Mouse (Mus musculus): Measurements from ENCODE around the gene Pkib.

Pkib gene

DNA sequence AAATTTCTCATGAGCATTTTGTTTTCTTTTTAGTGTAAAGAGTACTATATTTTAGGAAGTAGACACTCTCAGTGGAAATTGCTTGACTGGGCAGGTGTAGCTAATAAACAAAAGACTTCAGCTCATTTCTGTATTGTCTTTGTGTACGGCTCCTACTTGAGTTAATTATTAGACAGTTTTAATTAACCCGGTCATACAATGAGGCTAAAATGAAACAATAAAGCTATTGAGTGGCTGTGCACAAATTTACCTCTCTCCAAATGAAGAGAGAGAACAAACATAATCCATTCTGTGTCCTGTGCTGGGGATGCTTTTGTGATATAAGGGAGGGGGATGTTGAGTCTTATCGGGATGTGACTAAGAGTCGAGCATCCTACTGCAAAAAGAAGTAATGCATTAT is 109.0 kb downstream of the Pkib start:
- DNase-seq (ENCODE audit: low spot score): no peak

DNA sequence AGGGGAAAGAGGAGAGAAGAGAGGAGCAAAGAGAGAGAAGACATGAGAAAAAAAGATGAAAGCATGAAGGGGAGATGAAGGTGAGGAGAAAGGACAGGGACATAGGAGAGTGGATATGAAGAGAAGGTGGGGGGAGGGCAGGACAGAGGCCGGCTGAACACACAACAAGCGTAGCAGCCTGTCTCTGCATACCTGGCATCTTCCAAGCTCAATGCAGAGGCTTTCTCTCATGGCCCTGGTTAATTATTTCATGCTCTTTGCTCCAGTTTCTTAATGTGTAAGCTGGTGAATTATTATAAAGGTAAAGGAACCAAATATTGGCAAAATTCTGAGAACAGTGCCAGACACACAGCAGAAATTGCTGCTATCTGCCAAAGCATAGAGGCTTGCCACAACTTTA is 109.6 kb downstream of the Pkib start:
- DNase-seq (ENCODE audit: low spot score): no peak

DNA sequence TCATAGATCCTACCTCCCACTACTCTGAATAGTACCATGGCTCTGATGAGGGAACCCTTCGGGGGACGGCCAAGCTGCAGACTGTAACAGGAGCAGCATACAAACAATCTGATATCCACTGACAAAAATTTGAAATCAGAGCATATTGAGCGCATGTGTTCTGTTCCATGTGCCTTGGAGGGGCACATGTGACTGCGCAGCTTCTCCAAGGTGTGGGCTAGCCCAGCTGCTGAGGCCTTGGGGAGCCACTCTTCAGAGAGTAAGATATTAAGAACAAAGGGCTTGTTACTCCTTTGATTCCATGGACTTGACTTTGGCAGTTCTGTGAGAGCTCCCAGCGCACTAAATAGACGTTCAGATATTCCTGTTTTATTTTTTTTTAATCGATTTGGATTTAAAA is 111.3 kb downstream of the Pkib start:
- no peak for DNase-seq (ENCODE audit: low spot score)

DNA sequence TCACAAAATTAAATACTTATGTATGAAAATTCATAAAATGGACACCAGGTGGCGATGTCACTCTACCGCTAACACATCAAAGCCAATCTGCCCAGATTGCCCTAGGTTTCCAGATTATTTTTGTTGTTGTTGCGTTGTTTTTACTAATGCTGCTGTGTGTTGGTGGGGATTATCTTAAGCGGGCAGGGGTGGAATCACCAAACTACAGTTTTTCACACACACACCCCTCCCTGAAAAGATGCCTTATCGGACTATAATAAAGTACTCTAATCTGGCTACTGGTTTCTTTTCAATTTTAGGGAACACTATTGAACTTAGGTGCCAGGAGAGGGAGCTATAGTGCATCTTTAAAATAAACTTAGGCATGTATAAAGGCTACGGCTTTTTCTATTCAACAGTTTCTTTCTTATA is 111.8 kb downstream of the Pkib start:
- DNase-seq (ENCODE audit: low spot score): no peak

DNA sequence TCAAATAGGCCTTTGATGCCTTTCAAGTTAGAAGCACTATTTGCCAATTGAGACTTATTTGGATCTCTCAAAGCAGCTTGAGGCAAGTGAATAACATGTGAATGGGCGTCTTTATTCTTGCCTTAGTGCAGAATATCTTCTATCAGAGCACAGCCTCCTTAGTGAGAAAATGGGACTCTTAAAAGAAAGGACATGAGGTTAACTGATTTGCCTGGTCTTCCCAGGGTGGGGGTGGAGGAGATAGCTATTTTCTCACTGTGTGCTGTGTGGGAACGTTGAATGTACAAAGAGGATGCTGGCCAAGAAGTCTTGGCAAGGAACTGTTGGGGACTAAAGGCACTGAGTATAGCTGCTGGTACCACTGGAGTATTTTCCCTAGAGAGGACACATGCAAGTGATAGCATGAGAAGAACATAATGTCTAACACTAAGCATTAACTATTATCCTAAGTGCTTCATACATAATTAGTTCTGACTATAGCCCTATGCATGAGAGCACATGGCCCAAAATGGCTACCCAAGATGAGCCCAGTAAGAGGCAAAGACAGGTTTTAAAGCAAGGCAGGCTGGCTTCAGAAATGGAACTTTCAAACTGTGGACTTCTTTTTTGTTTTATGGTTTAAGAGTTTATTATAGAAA is 112.5 kb downstream of the Pkib start:
- DNase-seq (ENCODE audit: low spot score): no peak

DNA sequence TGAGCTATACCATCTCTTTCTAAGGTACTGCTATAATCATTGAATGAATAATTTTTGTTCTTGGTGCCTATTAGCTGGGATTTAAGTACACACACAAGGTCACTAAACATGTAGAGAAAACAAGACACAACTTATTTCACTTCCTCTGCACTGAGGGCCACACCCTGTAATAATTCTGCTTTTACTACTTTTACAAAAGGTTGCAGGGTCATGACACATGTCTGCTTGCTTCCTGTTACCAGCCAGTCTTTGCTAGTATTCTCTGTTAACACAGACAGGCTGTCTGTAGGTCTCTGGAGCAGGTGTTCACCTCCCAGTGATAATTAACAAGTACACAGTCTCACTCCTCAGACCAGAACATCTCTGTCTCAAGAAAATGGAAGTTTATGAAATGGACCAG is 113.7 kb downstream of the Pkib start:
- DNase-seq (ENCODE audit: low spot score): no peak

DNA sequence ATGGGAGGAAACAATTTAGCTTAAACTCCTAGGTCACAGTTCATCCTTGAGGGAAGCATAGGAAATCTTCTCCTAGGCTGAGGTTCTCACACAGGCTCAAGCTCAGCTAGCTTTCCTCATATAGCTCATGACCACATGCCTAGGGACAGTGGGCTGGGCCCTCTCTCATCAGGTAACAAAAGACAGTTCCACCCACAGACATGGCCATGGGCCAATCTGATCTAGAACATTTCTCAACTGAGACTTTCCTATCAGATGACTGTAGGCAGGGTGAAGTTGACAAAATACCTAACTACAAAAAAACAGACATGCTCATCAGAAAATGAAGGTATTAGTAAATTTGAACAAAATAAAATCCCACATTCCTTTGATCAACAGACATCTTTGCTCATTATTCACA is 115.3 kb downstream of the Pkib start:
- no peak for DNase-seq (ENCODE audit: low spot score)

DNA sequence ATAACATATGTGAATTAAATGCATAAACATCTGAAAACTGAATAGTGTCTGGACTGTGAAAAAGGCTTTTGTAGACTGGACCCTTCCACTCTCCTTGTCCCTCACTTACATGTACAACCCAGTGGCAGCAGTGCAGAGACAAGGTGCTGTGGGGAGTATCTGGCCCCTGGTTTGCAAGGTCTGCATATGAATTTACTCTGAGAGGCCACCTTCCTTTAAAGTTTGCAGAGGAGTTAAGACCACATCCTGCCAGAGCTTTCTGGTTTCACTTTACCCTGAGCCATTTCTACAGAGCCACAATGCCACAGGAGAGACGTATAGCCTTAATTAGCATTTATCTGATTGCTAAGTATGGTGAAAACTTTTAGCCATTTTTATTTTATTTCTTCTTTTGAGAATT is 121.6 kb downstream of the Pkib start:
- no peak for DNase-seq (ENCODE audit: low spot score)

DNA sequence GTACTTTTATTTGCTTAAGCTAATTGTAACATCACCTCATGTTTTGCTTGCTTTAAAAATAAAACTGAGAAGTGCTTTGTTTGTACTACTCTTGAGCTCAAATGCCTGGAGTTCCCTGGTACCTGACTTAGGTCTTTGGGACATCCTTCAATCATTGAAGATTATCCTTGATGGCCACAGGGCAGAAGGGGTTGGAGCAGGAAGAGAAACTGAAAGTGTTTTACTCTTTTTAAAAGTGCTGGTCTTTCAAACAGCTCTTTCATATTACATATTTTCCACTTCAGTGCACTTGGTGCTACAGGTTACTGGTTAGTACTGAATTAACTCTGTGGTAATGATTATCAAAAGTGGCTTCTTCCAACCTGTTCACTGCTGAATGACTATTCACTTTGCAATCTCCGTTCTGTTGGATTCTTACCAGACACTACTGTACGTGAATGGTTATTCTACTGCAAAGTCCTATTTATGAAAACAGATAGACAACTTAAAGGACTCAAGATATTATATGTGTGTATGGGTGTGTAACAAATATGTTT is 123.5 kb downstream of the Pkib start:
- DNase-seq (ENCODE audit: low spot score): no peak

DNA sequence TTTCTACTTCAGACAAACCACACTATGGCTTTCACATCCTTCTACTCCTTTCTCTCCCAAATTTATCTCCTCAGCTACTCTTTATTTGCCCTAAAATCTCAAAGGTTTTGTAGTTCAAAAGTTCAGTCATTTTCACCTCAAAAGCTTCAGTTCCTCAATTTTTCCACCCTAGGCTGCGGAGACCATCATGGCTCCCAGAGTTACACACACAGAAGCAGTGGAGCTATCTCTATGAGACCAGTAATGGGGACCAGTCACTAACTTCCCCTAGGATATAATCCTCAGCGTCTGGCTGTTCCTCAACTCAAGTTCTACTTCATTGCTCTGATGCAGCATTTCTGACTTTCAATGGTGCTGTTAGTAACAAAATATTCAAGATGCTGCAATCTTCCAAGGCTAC is 127.2 kb downstream of the Pkib start:
- no peak for DNase-seq (ENCODE audit: low spot score)

DNA sequence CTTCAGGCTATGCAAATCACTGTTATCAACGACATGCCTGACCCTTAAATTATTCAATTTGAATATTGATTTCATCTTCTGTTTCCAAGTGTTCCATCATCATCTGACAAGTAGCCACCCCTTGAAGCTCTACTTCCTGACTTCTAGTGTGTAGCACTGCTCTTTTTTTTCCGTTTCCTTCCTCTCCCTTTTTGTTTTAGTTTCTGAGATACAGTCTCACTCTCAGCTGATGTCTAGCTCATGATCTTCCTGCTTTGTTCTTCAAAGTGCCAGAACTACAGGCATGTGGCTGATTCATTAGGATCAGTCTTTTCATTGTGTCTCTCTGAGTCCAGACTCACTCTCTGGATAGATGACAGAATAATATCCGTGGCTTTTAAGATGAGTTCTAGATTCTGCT is 128.9 kb downstream of the Pkib start:
- no peak for DNase-seq (ENCODE audit: low spot score)

DNA sequence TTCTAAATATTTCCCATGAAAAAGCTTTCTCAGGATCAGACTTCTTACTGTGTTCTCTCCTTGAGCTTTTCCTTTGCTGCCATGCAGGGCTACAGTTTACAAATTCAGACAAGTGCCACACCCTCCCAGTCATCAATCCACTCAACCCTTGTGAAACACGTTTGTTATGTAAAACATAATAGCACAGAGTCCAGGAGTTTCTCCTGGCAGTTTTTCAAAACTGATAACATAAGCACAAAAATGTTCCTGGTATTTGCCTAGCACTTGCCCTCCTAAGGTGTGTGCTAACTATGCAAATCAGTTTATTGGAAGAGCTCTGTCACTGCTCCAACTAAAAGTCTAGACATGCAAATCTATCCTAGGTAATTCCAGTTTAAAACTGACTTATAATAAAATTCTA is 131.3 kb downstream of the Pkib start:
- no peak for DNase-seq (ENCODE audit: low spot score)

DNA sequence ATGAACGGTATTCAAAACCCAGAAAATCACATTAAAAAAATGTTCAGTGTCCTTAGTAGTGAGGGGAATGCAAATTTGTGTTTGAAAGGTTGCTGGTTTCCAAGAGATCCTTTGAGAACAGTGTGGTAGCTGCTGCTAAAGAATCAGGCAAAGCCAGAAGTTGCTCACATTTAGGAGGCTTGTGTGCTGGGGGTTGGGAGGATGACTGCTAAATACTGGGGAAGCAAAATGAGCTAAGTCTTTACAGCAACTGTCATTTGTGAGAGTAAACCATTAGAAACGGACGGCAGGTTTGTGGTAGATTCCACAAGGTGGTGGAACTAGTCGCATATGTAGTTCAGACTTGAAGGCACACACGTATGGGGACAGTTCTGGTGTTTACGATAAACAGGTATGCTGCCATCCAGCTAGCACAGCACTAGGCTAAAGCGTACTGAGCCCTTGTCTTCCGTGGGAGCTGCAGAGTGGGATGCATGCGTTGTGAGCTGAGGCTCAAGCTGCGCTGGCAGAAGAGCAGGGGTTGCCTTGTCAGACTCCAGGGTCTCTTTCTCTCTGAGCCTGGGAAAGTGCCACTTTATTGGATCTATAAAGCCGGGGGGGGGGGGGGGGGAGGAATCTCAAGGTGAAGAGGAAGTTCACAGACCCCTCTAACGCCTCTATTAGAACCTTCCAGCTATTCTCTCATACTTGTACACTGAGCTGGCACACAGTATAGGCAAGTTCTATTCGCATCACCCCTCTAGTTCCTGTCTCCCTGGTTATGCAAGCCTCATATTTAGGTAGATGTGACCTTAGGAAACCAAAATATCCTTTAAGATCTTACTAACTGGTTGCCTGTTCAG is 151.7 kb downstream of the Pkib start:
- no peak for DNase-seq (ENCODE audit: low spot score)

DNA sequence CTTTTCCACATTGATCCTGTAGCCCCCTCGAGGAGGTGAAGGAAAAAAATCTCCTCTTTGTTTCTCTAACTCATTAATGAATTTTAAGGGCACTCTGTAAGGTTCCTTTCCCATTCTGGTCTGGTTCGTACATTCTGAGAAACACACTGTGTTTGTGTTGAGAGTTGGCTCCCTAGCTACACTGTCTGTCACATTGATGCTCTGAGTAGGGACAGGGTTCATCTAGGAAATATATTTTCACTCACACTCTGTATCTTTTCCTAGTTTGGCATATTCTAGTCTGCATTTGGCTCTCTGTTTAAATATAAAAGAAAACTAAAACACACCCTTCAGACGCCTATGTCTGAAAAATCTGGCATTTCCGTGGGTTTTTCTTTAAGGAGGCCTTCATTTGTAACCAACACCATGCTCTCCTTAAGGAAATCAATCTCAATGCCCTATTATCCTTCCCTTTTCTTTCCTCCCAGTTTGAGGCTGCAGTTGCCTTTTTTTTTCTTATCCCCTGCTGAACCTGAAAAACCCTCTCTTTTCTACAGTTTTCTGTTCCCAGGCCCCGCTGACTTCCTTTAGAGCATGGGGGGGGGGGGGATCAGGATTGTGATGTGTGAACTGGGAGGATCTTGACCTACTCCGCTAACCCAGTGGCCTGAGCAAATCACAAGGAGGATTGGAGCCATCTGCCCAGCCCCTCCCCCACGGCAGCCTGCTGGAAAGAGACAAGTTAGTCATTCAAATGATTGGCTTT is 152.5 kb downstream of the Pkib start:
- DNase-seq (ENCODE audit: low spot score): no peak

DNA sequence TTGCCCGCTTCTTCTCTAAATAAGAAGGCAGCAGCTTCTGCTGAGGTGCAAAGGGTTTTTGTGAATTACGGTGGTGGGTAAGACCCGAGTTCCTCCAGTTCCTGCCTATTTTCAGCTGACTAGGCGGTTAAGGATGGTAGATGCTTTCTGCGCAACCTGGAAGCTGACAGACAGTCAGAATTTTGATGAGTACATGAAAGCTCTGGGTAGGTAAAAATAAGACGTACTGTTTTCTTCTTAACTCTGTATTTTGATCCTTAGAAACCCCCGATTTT is 153.0 kb downstream of the Pkib start, which contains the start of gene Fabp7:
Gene Fabp7 (plus strand): TSS at position 6 of the 275 bp plus-strand sequence.
- DNase-seq (ENCODE audit: low spot score): no peak

DNA sequence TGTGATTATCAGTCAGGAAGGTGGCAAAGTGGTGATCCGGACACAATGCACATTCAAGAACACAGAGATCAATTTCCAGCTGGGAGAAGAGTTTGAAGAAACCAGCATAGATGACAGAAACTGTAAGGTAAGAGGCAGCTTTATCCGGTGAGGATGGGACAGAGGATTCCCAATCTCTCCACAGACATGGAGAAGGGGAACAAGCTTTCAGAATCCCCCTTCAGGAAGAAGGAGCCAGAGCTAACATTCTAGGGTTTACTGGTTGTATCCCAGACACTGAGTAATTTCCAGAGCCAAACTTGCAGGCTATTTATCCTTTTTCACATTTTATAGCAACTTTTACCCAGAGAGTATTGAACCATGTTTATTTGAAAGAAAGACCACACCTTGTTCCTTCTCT is 153.8 kb downstream of the Pkib start:
- no peak for DNase-seq (ENCODE audit: low spot score)
